In the genomic region with DNA sequence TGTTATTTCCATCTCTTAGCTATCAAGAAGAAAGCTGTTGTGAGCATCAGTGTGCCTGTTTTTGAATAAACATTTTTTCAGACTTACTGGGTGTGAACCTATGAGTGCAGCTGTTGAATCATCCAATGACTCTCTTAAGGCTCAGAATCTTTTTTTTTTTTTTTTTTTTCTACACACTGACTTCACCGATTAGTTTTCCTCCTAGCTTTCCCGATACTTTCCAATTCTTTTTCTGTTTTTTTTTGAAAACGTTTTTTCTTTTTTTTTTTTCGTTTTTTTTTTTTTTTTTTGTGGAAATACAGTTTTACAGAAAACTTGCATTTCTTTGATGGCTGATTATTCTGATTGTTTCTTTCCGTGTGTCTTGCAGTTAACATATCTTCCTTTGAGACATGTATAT, we compare ENCODE assay signal across 22 mouse cellular contexts.
DNase-seq lines count a peak whose midpoint lies in the region; TF ChIP-seq lines count a peak whose summit lies in the region.
"Had no signal": no experiment of that assay in that cellular context is flagged by ENCODE, and none has a peak within 500 bp of the region (broad histone marks: within the 10 kb centered on the region; RNA-seq: fewer than 3 reads in every experiment).

No protein-coding gene starts in this region.

- intact Hi-C loops in left cerebral cortex, postnatal 36 days (cut with DNase I) = no loop called here

- H3K36me3 ChIP-seq in CH12.LX (replicated peaks in 1 of 2; ENCODE audit: control insufficient read depth in 1 of 2, insufficient read depth in 1 of 2, low read length in 1 of 2) (peaks cover 16 to 72% of the 10 kb centered on the region in 2 experiments), E14TG2a.4 (ENCODE audit: insufficient read depth, low read length) (peaks cover 85% of the 10 kb centered on the region), ES-Bruce4 (ENCODE audit: control insufficient read depth, insufficient read depth, low read length, poor library complexity, severe bottlenecking) (peaks cover 60% of the 10 kb centered on the region), ES-E14 (ENCODE audit: control insufficient read depth, insufficient read depth, low read length, poor library complexity, severe bottlenecking) (peaks cover 47% of the 10 kb centered on the region)
- no peaks in the 10 kb centered on the region for H3K36me3 ChIP-seq in midbrain, embryonic 10.5 days

- no peak for TF ChIP-seq RAD21 in CH12.LX (IDR thresholded peaks at IDR 0.05; ENCODE audit: low read depth, low read length)

- in situ Hi-C loops in CH12.LX (cut with MboI; ENCODE audit: low pct_ligation_motif_present, low pct_unique_long_range_greater_than_20kb, low sequenced_read_pairs) = no loop called here
- in situ Hi-C loops in ES-E14 (cut with MboI; ENCODE audit: low sequenced_read_pairs in 2 of 2, unreplicated experiment in 2 of 2) = no loop called here

- no peak for DNase-seq in CH12.LX (ENCODE audit: extremely low read depth)
- DNase-seq in ES-E14 (ENCODE audit: low read depth, low spot score) = no peak
- DNase-seq in left cerebral cortex, adult 9 months (ENCODE audit: low spot score in 2 of 2) = no peak
- DNase-seq in thymus, postnatal 0 days (ENCODE audit: low spot score) = no peak
- no peak for DNase-seq in left cerebral cortex, postnatal 36 days (ENCODE audit: low spot score in 2 of 2)
- DNase-seq in midbrain, embryonic 10.5 days (ENCODE audit: low spot score) = no peak
- DNase-seq: adrenal gland, adult 2 months; adrenal gland, adult 8-10 months; adrenal gland, postnatal 10 days; adrenal gland, postnatal 14 days; adrenal gland, postnatal 25 days; adrenal gland, postnatal 36 days; B cell, adult 2 months; cerebellum, adult 11 months; cerebellum, adult 11-12 months; cerebellum, adult 18-20 months; cerebellum, adult 2 months; cerebellum, adult 8-10 months; cerebellum, adult 9-10 months had no signal

- H3K9ac ChIP-seq in CH12.LX (ENCODE audit: insufficient read depth, low read depth) = no peak overlapping the region
- peak overlapping the region; percentile 57; the same call in 1 of the 2 replicates for H3K9ac ChIP-seq in ES-Bruce4 (ENCODE audit: low read depth, poor library complexity, severe bottlenecking)
- no peak overlapping the region for H3K9ac ChIP-seq in ES-E14 (ENCODE audit: insufficient read depth, low read depth, low read length, poor library complexity, severe bottlenecking)

- no peak overlapping the region for H3K4me2 ChIP-seq in CH12.LX (ENCODE audit: insufficient read depth, low read depth, poor library complexity, severe bottlenecking)

- WGBS in midbrain, embryonic 10.5 days = 84% methylated on average over 5 of the region's 5 CpGs

- TF ChIP-seq CTCF in CH12.LX (conservative IDR thresholded peaks at IDR 0.05 in 1 of 2, IDR thresholded peaks at IDR 0.05 in 1 of 2; ENCODE audit: low read depth in 2 of 2, low read length in 2 of 2) = no peak
- no peak for TF ChIP-seq CTCF in E14TG2a.4 (conservative IDR thresholded peaks at IDR 0.05; ENCODE audit: low read length)
- no peak for TF ChIP-seq CTCF in ES-Bruce4 (IDR thresholded peaks at IDR 0.05; ENCODE audit: low read depth, low read length)

- peaks cover 5% of the 10 kb centered on the region for H3K9me3 ChIP-seq in CH12.LX (replicated peaks; ENCODE audit: low read length)
- peaks cover 27% of the 10 kb centered on the region for H3K9me3 ChIP-seq in E14TG2a.4 (ENCODE audit: low read length)
- H3K9me3 ChIP-seq in ES-Bruce4 (replicated peaks; ENCODE audit: control insufficient read depth, insufficient read depth, low read length, poor library complexity, severe bottlenecking) = peaks cover 13% of the 10 kb centered on the region
- H3K9me3 ChIP-seq in ES-E14 (ENCODE audit: control insufficient read depth, insufficient read depth, low read depth, low read length) = no peaks in the 10 kb centered on the region
- no peaks in the 10 kb centered on the region for H3K9me3 ChIP-seq in midbrain, embryonic 10.5 days (replicated peaks)

- H3K79me2 ChIP-seq in CH12.LX (replicated peaks; ENCODE audit: control insufficient read depth, extremely low read depth, insufficient read depth, poor library complexity, severe bottlenecking) = no peaks in the 10 kb centered on the region

- TF ChIP-seq EP300 in CH12.LX (IDR thresholded peaks at IDR 0.05; ENCODE audit: low read length) = no peak
- no peak for TF ChIP-seq EP300 in ES-Bruce4 (IDR thresholded peaks at IDR 0.05; ENCODE audit: insufficient read depth, low read depth, low read length)

- H3K27ac ChIP-seq in CH12.LX (ENCODE audit: insufficient read depth, low read depth) (no peak overlapping the region), ES-Bruce4 (ENCODE audit: insufficient read depth, low read length) (peak overlapping the region; percentile 74; the same call in 1 of the 2 replicates), ES-E14 (ENCODE audit: insufficient read depth, low read depth, low read length, poor library complexity, severe bottlenecking) (peak overlapping the region; percentile 48; the same call in 1 of the 2 replicates)
- H3K27ac ChIP-seq in midbrain, embryonic 10.5 days (replicated peaks) = no peak overlapping the region

- H3K4me1 ChIP-seq in CH12.LX (ENCODE audit: control insufficient read depth in 1 of 2, insufficient read depth in 2 of 2) = no peaks in the 10 kb centered on the region
- peaks cover 75% of the 10 kb centered on the region for H3K4me1 ChIP-seq in E14TG2a.4 (replicated peaks; ENCODE audit: low read depth, low read length)
- no peaks in the 10 kb centered on the region for H3K4me1 ChIP-seq in ES-Bruce4 (ENCODE audit: control insufficient read depth, insufficient read depth, low read length)
- H3K4me1 ChIP-seq in ES-E14 (ENCODE audit: control insufficient read depth in 2 of 2, insufficient read depth in 2 of 2, low read length in 2 of 2, poor library complexity in 1 of 2) = peaks cover 3 to 6% of the 10 kb centered on the region in 2 experiments
- no peaks in the 10 kb centered on the region for H3K4me1 ChIP-seq in midbrain, embryonic 10.5 days

- no peaks in the 10 kb centered on the region for H3K27me3 ChIP-seq in CH12.LX (replicated peaks)
- H3K27me3 ChIP-seq in E14TG2a.4 (ENCODE audit: insufficient read depth, low read length) = no peaks in the 10 kb centered on the region
- H3K27me3 ChIP-seq in ES-Bruce4 (ENCODE audit: control insufficient read depth, insufficient read depth, low read length, poor library complexity, severe bottlenecking) = no peaks in the 10 kb centered on the region
- H3K27me3 ChIP-seq in midbrain, embryonic 10.5 days (ENCODE audit: low read depth, poor library complexity, severe bottlenecking) = no peaks in the 10 kb centered on the region
- H3K27me3 ChIP-seq: Patski had no signal

- TF ChIP-seq POLR2A in CH12.LX (IDR thresholded peaks at IDR 0.05; ENCODE audit: low read depth, low read length) = no peak
- TF ChIP-seq POLR2A in ES-Bruce4 (IDR thresholded peaks at IDR 0.05; ENCODE audit: insufficient read depth, low read length) = no peak

- H3K4me3 ChIP-seq in CH12.LX (replicated peaks in 1 of 3; ENCODE audit: low read depth in 2 of 3, low read length in 2 of 3, poor library complexity in 1 of 3) (no peak overlapping the region), E14TG2a.4 (replicated peaks; ENCODE audit: low read length) (peak overlapping the region; percentile 75), ES-Bruce4 (ENCODE audit: low read depth, low read length) (no peak overlapping the region), ES-E14 (ENCODE audit: insufficient read depth in 1 of 2, low read depth in 1 of 2, low read length in 2 of 2, poor library complexity in 1 of 2, severe bottlenecking in 1 of 2) (peak overlapping the region in 1 of 2 experiments; percentile 32; a peak in 1 of 4 replicates)
- H3K4me3 ChIP-seq in midbrain, embryonic 10.5 days = no peak overlapping the region

- dilution Hi-C loops in CH12.LX (cut with MboI; ENCODE audit: extremely low pct_ligation_motif_present, extremely low pct_unique_long_range_greater_than_20kb, low sequenced_read_pairs) = no loop called here

TF ChIP-seq in CH12.LX, 34 proteins besides CTCF, POLR2A, EP300 and RAD21:
- TF ChIP-seq USF2 (conservative IDR thresholded peaks at IDR 0.05; ENCODE audit: low read depth, low read length) (no peak), ZNF384 (IDR thresholded peaks at IDR 0.05; ENCODE audit: low read depth, low read length) (peak; percentile 54)

TF ChIP-seq in ES-E14, 5 proteins besides CTCF, POLR2A, EP300 and RAD21:
- peak; percentile 92 for TF ChIP-seq ZNF384 (IDR thresholded peaks at IDR 0.05; ENCODE audit: low read depth, low read length)
- TF ChIP-seq ZC3H11A (IDR thresholded peaks at IDR 0.05; ENCODE audit: borderline replicate concordance, low read depth, low read length) = no peak
TF ChIP-seq in ES-E14: peak in this region for 1.

Comparison
In these comparisons a context has a peak if more than half of its experiments do, and no peak if none do; other contexts are left out.
1. H3K27ac ChIP-seq: peak in ES-Bruce4 (single experiment) and ES-E14 (single experiment); none in CH12.LX (single experiment) and midbrain, embryonic 10.5 days (single experiment).